Mouse (Mus musculus): ENCODE data around the gene Ntn4. TPM values are rescaled to one million over a fixed set of nuclear protein-coding genes. Genes with fewer than 3 reads are reported as not detected.

Gene Ntn4
- total RNA-seq, 2 experiments from 2014 or later: 12.7 to 18.0 TPM

DNA sequence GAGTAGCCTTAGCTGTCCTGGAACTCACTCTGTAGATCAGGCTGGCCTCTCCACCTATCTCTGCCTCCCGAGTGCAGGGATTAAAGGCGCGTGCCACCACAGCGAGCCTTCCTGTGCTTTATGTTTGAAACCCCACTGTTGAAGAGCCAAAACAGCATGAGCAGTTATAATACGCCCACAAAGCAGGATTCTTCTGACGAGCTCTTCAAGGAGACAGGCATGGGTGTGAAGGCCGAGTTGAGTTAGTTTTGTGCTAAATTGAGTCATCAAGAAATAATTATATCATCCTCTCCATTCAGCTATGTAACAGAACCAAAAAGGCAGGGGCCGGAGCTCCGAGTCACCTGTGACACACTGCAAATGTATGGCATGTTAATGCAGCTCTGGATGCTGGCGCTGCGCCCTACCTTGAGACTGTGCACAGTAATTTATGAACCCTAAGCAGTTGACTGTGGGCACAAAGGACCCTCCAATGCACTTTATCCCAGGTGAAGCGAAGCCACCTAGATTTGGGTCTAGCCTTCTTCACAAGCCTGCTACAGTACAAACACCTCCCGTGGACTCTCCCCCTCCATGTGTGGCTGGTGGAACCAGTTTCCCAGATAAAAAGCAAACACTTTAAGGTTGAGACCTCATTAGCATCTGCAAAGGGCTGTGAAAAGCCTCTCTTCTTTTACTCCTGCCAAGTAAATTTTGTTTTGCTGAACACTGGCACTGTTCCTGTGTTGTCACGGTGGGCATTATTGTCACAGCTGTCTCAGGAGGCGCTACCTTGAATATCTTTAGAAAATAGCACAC is 142.9 kb downstream of the Ntn4 start:
- no peak for DNase-seq

Other genes with a start within 250 kb of the Ntn4 start
- 10 to 100 TPM; 32.3 to 35.4 TPM for gene Lta4h, start 187.3 kb upstream of the Ntn4 start, total RNA-seq (2021)
- gene Hal, start 151.9 kb upstream of the Ntn4 start, total RNA-seq (2021): under 1 TPM in 1 of 2 experiments, not detected in 1; 0.54 TPM
- gene Amdhd1, start 100.6 kb upstream of the Ntn4 start, total RNA-seq (2021): not detected
- gene Ccdc38, start 100.0 kb upstream of the Ntn4 start, total RNA-seq (2021): not detected
- 10 to 100 TPM in 1 of 2 experiments, 1 to 10 TPM in 1; 9.3 to 10.8 TPM for gene Snrpf, start 51.0 kb upstream of the Ntn4 start, total RNA-seq (2021)
- not detected for gene Usp44, start 190.9 kb downstream of the Ntn4 start, total RNA-seq (2021)

Data from heart, adult 18-20 months (tissue).